Mouse (Mus musculus) heart, adult 8-10 months (tissue): ENCODE data around the gene Entpd1. TPM values are rescaled to one million over a fixed set of nuclear protein-coding genes. Genes with fewer than 3 reads are reported as not detected.

Experiments
- DNase-seq: peaks from one replicate; pipeline ENCODE4 v3.0.0; 2022; ENCODE audit warnings: low spot score
- total RNA-seq, 4 experiments: library from RNA; stranded (reverse); gene quantifications; 2 replicates each; pipeline ENCODE4 v1.2.4; 2022

The Entpd1 gene
- total RNA-seq, 4 experiments from 2014 or later, result 17.5 to 21.0 (median 19.8) TPM

DNA sequence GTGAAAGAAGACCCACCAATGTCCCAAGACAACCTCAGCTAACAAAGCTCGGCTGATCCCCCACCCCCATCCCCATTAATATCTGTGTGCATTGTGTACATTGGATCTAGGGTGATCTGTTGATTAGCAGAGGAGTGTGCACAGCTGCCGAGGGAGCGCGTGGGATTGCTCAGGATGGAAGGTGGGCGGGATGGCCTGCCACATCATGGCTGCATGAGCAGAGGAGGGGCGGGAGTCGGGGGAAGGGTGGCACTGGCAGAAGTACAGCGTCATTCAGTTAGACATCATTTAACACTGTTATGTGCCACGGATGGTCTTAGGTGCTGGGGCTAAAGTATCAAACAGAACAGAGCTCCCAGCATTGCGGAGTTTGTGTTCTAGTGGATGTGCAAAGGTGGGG lies 111.3 kb downstream of the Entpd1 start:
- DNase-seq, result no peak

DNA sequence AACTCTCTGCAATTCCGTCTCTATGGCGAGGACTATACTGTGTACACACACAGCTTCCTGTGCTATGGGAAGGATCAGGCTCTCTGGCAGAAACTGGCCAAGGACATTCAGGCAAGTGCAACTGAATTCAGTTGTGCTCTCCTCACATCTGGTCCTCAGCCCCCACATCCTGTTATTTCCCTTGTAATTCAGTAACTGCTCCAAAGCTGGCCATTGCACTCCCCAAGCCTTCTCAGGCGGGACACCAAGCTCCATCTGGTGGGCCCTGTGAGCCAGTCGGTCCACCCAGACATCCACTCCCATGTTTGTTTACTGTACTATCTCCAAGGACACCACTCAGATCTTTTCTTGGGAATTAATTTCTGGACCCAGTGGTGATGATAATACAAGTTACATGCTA lies 114.0 kb downstream of the Entpd1 start:
- peak; percentile 51 for DNase-seq

DNA sequence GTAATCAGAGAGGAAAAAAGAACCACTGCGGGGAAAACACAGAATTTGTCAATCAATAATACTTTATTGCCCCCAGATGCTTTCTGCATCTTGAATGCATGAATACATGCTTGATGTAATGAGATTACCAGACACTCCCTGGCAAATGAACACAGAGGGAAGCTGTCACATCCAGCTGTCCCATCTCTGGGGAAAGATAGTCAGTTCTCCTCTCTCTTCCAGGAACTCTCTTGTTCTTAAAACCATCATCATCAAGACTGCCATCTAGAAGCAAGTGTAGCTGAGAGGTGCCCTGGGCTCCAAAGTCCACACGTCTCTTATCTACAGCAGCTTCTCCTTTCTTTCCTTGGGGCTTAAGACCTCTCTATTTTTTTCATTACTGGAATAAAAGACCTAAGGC lies 114.4 kb downstream of the Entpd1 start:
- DNase-seq, result peak; percentile 28

DNA sequence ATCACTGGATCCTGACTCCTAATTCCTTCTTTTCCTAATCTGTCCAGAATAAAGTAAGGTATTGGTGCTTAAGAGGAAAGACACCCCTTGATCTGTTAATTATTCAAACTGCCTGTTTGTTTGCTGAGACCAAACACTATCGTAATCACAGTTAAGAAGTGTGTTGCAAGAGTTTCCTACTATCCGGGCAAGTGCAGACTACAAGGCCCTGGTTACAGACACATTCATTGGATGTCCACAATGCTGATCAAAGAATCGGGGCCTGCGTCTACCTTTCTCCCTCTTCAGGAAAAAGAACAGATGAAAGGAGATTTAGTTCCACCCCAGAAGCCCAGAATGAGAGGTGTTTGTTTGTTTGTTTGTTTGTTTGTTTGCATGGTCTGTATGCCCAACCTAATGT lies 116.0 kb downstream of the Entpd1 start:
- no peak for DNase-seq

DNA sequence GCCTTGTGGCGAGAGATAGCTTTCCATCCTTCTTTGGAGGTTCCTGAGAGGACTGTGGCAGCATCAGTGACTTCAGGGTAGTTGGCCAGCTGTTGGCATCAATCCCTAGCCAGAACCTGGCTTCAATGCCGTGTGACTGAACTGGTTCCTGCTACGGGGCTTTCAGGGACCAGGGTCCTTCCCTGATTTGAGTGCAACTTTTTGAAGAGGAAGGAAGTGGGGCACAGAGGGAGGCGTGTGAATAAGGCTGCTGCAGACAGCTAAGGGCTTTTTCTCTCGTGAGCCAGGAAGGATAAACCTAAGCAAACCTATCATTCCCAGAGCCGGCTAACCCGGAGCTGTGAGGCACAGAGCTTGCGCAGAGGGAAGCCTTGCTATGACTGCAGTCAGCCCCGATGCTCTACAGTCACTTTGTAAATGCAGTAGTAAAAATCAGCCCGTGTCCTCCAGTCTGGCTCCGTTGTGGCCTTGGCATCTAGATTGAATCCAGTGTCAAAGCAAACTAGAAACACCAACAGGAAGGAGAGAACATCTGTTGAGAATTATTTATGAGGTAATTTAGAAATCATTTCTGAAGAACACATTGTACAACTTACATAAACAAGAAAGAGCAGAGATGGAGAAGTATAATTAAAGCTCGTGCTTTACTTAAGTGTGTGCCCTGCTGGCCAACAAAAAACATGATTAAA lies 116.7 kb downstream of the Entpd1 start:
- DNase-seq, result peak; percentile 25

DNA sequence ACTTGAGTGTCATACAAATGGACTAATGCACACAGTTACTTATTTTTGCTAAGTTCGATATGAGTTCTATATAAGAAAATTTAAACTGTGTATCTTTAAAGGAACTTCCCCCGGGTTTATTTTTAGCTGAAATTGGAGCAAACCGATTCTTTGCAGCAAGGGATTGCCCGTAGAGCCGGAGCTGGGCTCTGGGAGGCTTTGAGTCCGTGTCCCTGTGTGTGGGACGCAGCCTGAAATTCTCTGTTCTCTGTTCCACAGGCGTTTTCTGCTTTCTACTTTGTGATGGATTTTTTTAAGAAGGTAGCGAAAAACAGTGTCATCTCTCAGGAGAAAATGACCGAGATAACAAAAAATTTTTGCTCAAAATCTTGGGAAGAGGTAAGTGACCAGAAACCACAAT lies 121.2 kb downstream of the Entpd1 start:
- no peak for DNase-seq

DNA sequence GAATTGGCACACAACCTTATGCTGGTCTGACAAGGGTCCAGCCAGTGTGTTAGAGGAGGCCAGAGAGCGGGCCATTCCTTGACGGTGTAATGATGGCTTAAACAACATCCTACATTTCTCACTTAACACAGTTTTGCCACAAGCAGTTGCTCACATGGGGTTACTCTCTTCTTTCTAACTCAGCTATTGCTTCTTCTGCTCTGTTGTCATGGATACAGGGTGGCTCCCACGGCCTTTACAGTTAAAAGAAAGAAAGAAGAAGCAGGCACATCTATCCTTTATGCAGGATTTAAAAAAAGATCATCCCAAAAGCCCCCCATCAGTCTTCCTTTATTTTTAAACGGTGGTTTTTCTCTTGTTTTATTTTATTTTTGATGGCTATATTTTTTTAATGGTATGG lies 121.7 kb downstream of the Entpd1 start:
- DNase-seq, result no peak

DNA sequence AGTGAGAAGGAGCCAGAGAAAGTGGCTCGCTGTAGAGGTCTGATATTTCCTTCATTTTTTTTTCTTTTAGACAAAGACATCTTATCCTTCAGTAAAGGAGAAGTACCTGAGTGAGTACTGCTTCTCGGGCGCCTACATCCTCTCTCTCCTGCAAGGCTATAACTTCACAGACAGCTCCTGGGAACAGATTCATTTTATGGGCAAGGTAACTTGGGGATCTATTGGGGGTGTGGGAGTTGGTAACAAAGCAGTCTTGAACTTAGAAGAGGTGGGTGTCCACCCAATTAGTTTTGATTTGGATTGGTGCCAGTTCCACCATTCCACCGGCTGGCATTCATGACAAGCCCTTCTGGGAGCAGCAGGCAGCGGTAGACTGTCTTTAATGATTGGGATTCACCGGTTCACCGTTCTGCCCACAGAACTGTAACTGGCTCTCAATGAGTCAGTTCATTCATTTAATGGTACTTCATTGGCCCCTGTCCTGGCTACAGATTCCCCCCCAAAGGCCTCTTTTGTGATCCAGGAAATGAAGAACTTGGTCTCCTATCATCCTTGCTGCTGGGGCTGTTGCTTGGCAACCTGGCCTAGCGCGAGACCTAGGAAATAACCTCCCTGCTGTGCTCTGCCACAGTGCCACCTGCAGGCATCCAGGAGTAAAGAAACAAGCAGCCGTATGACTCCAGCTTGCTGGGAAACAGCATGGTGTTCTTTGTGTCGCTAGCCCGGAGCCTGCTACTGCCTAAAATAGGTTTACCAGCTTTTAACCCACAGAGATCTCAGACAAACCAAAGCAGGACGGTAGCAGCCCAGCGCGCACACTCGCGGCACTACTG lies 124.7 kb downstream of the Entpd1 start:
- peak; percentile 48 for DNase-seq

DNA sequence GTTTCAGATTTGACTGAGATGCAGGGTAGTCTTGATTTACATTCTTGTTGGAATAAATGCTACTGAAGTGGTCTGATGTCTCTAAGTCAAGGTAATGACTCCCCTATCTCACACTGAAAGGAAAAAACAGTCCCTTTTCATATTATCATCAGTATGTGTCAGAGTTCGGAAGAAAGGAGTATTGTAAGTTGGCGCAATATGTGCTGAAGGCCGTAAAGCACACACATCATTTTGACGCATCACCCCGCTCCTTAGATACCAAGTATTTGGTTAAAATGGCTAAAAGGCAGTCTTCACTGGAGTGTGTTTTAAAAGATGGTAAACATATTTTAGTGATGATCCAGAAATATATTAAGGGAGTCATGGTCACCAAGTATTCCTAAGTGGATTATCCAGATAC lies 125.4 kb downstream of the Entpd1 start:
- no peak for DNase-seq

DNA sequence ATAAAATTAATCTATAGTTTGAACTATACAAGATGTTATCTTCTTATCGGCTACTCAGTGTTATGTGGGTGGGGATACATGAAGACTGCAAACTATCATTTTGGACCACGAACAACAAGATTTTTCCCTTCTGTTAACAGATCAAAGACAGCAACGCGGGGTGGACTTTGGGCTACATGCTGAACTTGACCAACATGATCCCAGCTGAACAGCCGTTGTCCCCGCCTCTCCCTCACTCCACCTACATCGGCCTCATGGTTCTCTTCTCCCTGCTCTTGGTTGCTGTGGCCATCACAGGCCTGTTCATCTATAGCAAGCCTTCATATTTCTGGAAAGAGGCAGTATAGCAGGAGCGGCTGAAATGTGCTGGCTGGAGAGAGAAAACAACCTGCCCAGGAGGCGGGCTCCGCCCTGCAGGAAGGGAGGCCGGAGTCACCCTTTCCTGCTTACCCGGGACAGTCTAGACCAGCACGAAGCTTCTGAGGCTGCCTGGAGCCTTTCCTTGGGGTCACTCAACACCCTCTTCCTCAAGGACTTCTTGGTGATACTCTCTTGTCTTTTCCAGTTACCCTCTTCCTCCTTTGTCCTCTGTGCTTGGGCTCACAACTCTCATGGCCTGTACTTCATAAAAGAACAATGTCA lies 126.6 kb downstream of the Entpd1 start:
- DNase-seq, result no peak

DNA sequence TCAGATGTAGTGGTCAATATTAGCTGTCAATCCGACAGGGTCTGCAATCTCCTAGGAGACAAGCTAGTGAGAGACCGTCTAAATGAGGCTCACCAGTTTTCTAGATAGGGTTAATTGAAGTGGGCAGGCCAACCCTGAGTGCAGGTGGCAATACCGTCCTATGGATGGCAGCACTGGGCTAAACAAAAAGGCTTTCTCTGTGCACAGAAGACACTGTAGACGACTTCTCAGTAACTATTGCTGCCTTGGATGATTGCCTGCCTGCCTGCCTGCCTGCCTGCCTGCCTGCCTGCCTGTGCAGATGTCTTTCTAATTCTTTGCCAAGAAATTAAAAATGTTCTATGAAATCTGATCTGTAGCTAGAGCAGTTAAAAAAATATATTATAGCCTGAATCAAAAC lies 134.4 kb downstream of the Entpd1 start:
- no peak for DNase-seq

DNA sequence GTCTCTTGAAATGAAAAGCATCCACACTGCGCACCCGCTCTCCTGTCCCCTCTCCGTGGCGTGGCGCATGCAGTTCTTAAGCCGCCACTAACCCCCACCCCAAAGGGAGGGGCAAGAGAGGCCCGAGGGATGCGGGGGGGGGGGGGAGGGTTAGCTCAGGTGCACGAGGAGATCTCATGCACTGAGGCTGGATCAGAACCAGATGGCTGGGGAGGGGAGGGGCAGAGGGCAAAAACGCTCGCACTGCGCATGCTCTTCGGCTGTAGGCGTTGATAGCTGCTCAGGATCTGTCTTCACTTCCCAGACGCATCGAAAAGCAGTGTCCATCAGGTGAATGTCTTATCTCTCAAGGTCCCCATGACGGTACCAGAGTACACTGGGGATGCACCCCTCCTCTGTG lies 136.4 kb downstream of the Entpd1 start, which contains the start of gene Cc2d2b:
Cc2d2b (plus strand) TSS at position 195 of the 400 bp plus-strand sequence.
- DNase-seq, result no peak

DNA sequence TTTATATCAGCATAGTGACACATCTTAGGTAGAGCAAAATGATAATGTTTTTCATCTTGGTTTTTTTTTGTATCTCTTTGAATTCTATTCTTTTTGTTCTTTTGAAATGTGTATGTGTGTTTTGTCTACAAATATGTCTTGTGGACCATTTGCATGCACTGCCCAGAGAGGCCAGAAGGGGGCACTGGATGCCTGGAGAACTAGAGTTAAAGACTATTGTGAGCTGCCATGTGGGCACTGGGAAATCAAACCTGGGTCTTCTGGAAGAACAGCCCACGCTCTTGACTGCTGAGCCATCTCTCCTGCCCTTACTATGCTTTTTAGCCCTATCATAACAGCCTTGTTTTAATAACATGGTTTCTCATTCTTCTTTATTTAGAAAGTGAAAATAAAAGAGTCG lies 142.1 kb downstream of the Entpd1 start:
- DNase-seq, result no peak

DNA sequence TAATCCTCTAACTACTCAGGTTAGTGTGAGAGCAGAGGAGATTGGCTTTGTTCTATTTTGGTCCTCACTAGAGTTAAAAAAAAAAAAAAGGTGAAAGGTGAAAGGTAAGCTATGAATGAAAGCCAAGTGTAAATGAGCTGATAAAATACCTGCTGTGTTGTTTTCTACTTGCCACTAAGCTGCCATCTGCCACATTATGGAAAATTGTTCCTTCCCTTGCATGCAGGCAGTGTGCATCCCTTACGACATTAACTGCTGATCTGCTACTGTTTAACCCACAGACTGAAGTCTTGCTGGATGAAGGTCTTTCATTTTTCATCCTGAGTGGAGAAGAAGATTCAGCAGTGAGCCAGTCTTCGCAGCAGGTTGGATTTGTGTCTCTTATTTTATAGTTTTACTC lies 147.9 kb downstream of the Entpd1 start:
- DNase-seq, result no peak

DNA sequence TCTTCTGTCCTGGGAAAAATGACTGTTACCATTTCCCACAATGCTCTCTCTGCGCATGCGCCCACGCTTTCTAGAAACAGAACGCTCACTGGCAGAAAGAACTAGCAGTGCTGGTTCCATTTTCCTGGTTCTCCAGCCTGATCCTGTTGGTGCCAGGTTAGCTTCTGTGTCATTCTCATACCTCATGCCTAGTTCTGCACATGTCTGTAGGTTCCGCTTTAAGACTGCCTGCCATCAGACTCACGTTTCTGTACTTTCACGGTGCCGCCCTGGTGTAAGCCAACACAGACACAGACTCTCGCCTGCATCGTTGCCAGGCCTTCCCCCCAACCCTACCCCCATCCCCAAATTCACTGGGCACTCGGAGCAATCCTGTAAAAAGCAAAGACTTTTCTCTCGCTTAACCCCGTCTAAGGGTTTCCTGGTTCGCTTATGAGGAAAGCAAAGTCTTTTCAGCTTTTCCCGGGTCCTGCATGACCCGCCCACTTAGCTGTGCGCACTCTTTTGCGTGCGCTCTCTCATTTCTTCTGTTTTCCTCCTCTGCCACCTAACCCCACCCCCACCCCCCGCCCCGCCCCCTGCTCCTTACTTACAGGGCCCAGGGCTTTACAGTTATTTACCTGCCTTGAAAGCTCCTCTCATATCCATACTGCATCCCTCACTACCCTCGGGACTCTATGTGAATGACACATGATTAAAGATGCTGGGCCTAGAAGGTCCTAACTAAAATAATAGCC lies 150.0 kb downstream of the Entpd1 start:
- DNase-seq, result no peak

DNA sequence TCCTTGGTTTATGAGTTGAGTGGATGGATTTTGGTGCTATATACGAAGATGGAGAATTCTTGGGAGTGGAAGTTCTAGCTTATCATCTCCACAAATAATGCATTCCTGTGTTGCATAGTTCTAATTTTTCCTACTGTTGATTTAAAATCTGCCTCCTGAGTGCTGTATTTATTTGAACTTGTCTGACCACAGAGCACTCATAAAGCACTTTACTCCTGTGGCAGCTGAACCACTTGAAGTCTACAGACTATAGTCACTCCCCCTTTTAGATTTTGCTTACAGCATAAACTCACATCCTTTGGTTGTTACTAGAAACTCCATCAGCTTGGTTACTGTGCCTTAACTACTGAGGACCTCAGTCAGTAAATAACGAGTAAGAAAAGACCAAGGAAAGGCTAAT lies 155.0 kb downstream of the Entpd1 start:
- no peak for DNase-seq

DNA sequence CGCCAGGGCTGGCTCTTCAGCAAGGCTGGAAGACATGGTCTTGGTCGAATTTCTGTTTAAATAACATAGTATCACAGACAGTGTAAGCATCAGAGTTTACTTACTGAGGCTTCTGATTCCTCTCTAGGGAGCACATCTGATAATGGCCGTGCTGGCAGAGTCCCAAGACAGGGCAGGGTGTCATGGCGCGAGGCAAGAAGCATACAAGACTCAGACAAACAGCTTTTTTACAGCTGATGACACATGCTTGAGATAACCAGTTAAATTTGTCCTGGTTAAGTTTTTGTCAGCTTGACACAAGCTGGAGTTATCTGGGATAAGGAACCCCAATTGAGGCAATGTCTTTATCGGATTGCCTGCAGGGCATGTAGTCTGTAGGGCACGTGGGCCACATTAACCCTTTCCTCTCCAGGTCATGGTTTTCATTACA lies 157.2 kb downstream of the Entpd1 start:
- no peak for DNase-seq

DNA sequence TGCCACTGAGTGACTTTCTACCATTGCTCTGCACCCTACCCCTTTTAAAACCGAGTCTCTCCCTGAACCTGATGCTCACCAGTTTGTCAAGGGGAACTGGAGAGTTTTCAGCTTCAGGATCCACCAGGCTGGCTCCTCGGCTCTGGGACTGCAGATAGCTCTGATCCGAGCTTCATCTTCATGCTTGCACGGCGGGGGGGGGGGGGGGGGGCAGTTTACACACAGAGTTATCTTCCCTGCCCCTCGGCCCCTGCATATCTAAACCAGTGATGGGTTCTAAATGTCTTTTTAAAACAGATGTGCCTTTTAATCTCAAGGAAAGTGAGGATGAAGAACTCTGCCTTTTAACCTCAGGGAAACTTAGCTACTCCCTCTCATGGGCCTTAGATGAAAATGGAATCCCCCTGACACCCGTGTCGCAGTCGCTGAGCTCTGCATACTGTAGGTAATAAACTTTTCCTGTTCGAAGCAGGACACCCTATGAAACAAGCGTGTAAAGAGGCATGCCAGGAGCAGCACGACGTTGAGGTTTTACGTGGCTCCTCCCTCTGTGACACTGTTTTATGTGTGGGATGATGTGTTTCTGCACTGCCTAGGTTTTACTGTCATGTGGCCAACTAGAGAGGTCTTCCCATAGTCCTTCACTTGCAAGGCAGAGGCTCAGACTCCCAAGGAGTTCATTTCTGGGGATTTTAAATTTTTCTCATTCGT lies 176.0 kb downstream of the Entpd1 start:
- no peak for DNase-seq

DNA sequence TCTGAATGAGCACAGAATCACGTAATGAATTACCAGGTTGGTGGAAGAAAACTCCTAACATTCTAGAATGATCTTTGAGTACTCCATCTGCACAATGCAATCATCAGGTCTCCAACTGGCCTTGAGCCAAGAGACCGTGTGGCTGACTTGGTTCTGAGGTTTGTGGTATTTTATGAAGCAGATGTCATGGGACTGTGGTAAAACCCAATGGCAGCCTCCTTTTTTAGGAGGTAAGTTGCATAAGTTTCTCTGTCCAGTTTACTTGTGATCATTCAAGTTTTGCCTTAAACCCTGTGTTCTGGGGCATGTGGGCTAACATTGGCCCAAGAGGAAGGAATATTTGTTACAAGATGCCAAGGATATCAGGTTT lies 176.5 kb downstream of the Entpd1 start:
- no peak for DNase-seq
